Mouse (Mus musculus) layer of hippocampus, postnatal 14 days (tissue): ENCODE data around the gene Isca2. TPM values are rescaled to one million over a fixed set of nuclear protein-coding genes. Genes with fewer than 3 reads are reported as not detected.
A peak's percentile ranks its signal among the peaks of the same experiment; 100 is the strongest.

Source experiments
- DNase-seq, 2 experiments: peaks; one replicate each; pipeline ENCODE4 v3.0.0; 2021 to 2022; ENCODE audit warnings: low spot score in 2 of 2, mixed read lengths in 1 of 2
- long read RNA-seq, 2 experiments: library from polyadenylated mRNA; stranded (forward); transcript quantifications; one replicate each; pipeline ENCODE4 v2.0.0; 2021
- total RNA-seq, 2 experiments: library from RNA; stranded (reverse); gene quantifications; 2 replicates each; pipeline ENCODE4 v1.2.3; 2021

Gene Isca2
- 10 to 100 TPM; 61.5 to 62.6 TPM for total RNA-seq
- long read RNA-seq, experiment 1, transcript Isca2-209 (2 exons, 843 nt) = minor isoform, 6 of 43 reads
- long read RNA-seq, experiment 1, transcript Isca2-201 (4 exons, 883 nt) = major isoform, 15 of 43 reads
- long read RNA-seq, experiment 1, transcript Isca2-203 (3 exons, 485 nt) = minor isoform, 8 of 43 reads
- long read RNA-seq, experiment 1, partial matches to known transcripts = 0 of 43 reads
- long read RNA-seq, experiment 1, other reads (novel, unspliced or antisense) = 4 of 43 reads
- long read RNA-seq, experiment 2, transcript Isca2-209 (2 exons, 843 nt) = minor isoform, 13 of 77 reads
- long read RNA-seq, experiment 2, transcript Isca2-206 (3 exons, 374 nt) = minor isoform, 5 of 77 reads
- long read RNA-seq, experiment 2, transcript Isca2-203 (3 exons, 485 nt) = minor isoform, 16 of 77 reads
- long read RNA-seq, experiment 2, transcript Isca2-201 (4 exons, 883 nt) = major isoform, 28 of 77 reads
- long read RNA-seq, experiment 2, partial matches to known transcripts = 4 of 77 reads
- long read RNA-seq, experiment 2, other reads (novel, unspliced or antisense) = 6 of 77 reads

- peak; percentile 91 to 98 for DNase-seq
These were observed at the start of gene Isca2, which contains the start of gene Npc2 for GRCm38 (mm10) chr12:84772726-84773441. Gene Isca2 (plus strand): TSS chr12:84773251. Gene Npc2 (minus strand): TSS chr12:84773152.

GRCm38 (mm10) chr12:84726391-84726790, 46.7 kb upstream of the Isca2 start:
- no peak for DNase-seq

- DNase-seq = no peak
These were observed 46.1 kb upstream of the Isca2 start for GRCm38 (mm10) chr12:84726986-84727385.

GRCm38 (mm10) chr12:84727434-84727833, 45.6 kb upstream of the Isca2 start:
- DNase-seq = no peak

- DNase-seq = no peak
These were observed 44.6 kb upstream of the Isca2 start for GRCm38 (mm10) chr12:84728421-84728820.

- DNase-seq = no peak
These were observed 39.7 kb upstream of the Isca2 start for GRCm38 (mm10) chr12:84733366-84733765.

GRCm38 (mm10) chr12:84743496-84743895, 29.6 kb upstream of the Isca2 start:
- DNase-seq = no peak

GRCm38 (mm10) chr12:84745700-84746099, 27.4 kb upstream of the Isca2 start:
- no peak for DNase-seq

GRCm38 (mm10) chr12:84748134-84748533, 24.9 kb upstream of the Isca2 start:
- no peak for DNase-seq

GRCm38 (mm10) chr12:84750661-84751060, 22.4 kb upstream of the Isca2 start:
- DNase-seq = no peak

- peak; percentile 56 to 61 for DNase-seq
These were observed 20.7 kb upstream of the Isca2 start for GRCm38 (mm10) chr12:84752131-84752977.

GRCm38 (mm10) chr12:84755008-84755695, 17.9 kb upstream of the Isca2 start:
- DNase-seq = peak; percentile 62 to 64

GRCm38 (mm10) chr12:84756016-84756415, 17.0 kb upstream of the Isca2 start:
- no peak for DNase-seq

- DNase-seq = no peak
These were observed 14.0 kb upstream of the Isca2 start for GRCm38 (mm10) chr12:84759063-84759462.

- no peak for DNase-seq
These were observed 10.5 kb upstream of the Isca2 start for GRCm38 (mm10) chr12:84762532-84762931.

- no peak for DNase-seq
These were observed 9.4 kb upstream of the Isca2 start for GRCm38 (mm10) chr12:84763577-84764218.

GRCm38 (mm10) chr12:84764756-84765155, 8.3 kb upstream of the Isca2 start:
- no peak for DNase-seq

GRCm38 (mm10) chr12:84765506-84765905, 7.5 kb upstream of the Isca2 start:
- no peak for DNase-seq

- no peak for DNase-seq
These were observed 6.8 kb upstream of the Isca2 start for GRCm38 (mm10) chr12:84766113-84766735.
